Mouse (Mus musculus) forebrain, embryonic 13.5 days (tissue): Measurements from ENCODE around the gene Zranb1. TPM values are rescaled to one million over a fixed set of nuclear protein-coding genes. Genes with fewer than 3 reads are reported as not detected.

Experiments used
- ATAC-seq: fragments of 200-750 bp; cut with Nextera tagmentation; 2 replicates; pipeline ENCODE4 v1.8.0; 2017
- H3K27ac ChIP-seq: fragments of 300-500 bp; sonication (generic); 2 replicates; pipeline ENCODE4 v1.5.1; 2015; ENCODE audit warnings: inconsistent platforms, mild to moderate bottlenecking, moderate library complexity
- H3K27me3 ChIP-seq: fragments of 300-500 bp; sonication (generic); 2 replicates; pipeline ENCODE4 v1.6.1; 2015; ENCODE audit warnings: mild to moderate bottlenecking, inconsistent platforms
- H3K36me3 ChIP-seq: fragments of 300-500 bp; sonication (generic); 2 replicates; pipeline ENCODE4 v1.6.1; 2015; ENCODE audit warnings: mild to moderate bottlenecking, inconsistent platforms; ENCODE audit not compliant: poor library complexity, severe bottlenecking
- H3K4me1 ChIP-seq: fragments of 300-500 bp; sonication (generic); 2 replicates; pipeline ENCODE4 v1.6.1; 2015; ENCODE audit warnings: inconsistent platforms
- H3K4me2 ChIP-seq: fragments of 300-500 bp; sonication (generic); 2 replicates; pipeline ENCODE4 v1.6.1; 2015; ENCODE audit warnings: inconsistent platforms, mild to moderate bottlenecking, moderate library complexity
- H3K4me3 ChIP-seq: fragments of 300-500 bp; sonication (generic); 2 replicates; pipeline ENCODE4 v1.5.1; 2015; ENCODE audit warnings: mild to moderate bottlenecking, inconsistent platforms
- H3K9ac ChIP-seq: fragments of 300-500 bp; sonication (generic); 2 replicates; pipeline ENCODE4 v1.6.1; 2015; ENCODE audit warnings: mild to moderate bottlenecking, inconsistent platforms
- H3K9me3 ChIP-seq: fragments of 300-500 bp; sonication (generic); replicated peaks from 2 replicates; pipeline ENCODE4 v1.6.1; 2016; ENCODE audit warnings: inconsistent platforms
- WGBS: fragments of 180-500 bp; shearing (Covaris S2); methylation state at CpG from one replicate; pipeline ENCODE4 v1.1.7; 2015; 5-methylcytosine and 5-hydroxymethylcytosine counted together
- polyA plus RNA-seq: library from polyadenylated mRNA; unstranded; fragments of >200 nt; fragmentation: Nextera tagmentation; extraction: Ambion mirVana; gene quantifications from 2 replicates; pipeline ENCODE4 v1.2.1, GENCODE M21; 2015

Gene Zranb1
- polyA plus RNA-seq, 1 experiment from 2014 or later = 16.1 TPM

GRCm38 (mm10) chr7:132893336-132893735, 37.6 kb upstream of the Zranb1 start:
- ATAC-seq = no peak

GRCm38 (mm10) chr7:132894841-132895555, 35.9 kb upstream of the Zranb1 start:
- ATAC-seq = no peak
- no peaks in the 10 kb centered on the region for H3K27me3 ChIP-seq
- H3K4me1 ChIP-seq = peaks cover 4% of the 10 kb centered on the region; the same call in 1 of the 2 replicates
- peaks cover 10% of the 10 kb centered on the region for H3K9me3 ChIP-seq
- H3K36me3 ChIP-seq = no peaks in the 10 kb centered on the region
- H3K27ac ChIP-seq = no peak overlapping the region
- no peak overlapping the region for H3K4me3 ChIP-seq
- no peak overlapping the region for H3K9ac ChIP-seq
- H3K4me2 ChIP-seq = no peak overlapping the region
- WGBS = 69% methylated on average over 7 of the region's 7 CpGs

More at GRCm38 (mm10) chr7:132893336-132893735, 37.6 kb upstream of the Zranb1 start:
- no peak overlapping the region for H3K4me3 ChIP-seq
- H3K27me3 ChIP-seq = no peaks in the 10 kb centered on the region
- no peak overlapping the region for H3K4me2 ChIP-seq
- H3K4me1 ChIP-seq = peaks cover 4% of the 10 kb centered on the region; the same call in 1 of the 2 replicates
- peaks cover 10% of the 10 kb centered on the region for H3K9me3 ChIP-seq
- WGBS = 83% methylated on average over 1 of the region's 1 CpGs
- no peak overlapping the region for H3K9ac ChIP-seq
- no peak overlapping the region for H3K27ac ChIP-seq
- H3K36me3 ChIP-seq = no peaks in the 10 kb centered on the region

DNA sequence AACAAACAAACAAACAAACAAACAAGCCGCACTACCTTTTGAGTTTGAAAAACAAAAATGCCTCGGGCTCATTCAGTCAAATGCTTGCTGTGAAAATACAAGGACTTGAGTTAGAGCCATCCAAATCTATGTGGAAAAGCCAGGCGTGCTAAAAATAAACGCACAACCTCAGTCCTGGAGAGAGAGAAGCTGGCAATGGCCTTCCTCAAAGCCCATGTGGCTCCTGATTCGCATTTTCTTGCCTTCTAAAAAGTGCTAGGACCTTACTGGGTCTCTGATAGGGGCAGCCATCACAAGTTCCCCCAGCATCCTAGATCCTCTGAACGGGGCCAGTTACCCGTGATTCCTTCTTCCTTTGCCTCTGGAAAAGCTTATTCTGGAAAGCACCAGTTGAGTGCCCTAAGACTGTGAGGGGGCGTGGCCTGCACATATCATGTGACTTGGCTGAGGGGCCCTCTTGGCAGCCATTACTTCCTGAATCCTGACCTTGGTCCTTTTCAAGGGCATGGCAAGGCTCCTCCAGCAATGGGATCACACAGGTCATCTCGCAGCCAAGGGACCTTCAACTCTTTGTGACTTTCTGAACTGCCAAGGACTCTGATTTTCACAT, 34.6 kb upstream of the Zranb1 start:
- H3K4me3 ChIP-seq = no peak overlapping the region
- no peak overlapping the region for H3K9ac ChIP-seq
- H3K27me3 ChIP-seq = no peaks in the 10 kb centered on the region
- no peak overlapping the region for H3K4me2 ChIP-seq
- no peak overlapping the region for H3K27ac ChIP-seq
- WGBS = 90% methylated on average over 9 of the region's 9 CpGs
- H3K4me1 ChIP-seq = peaks cover 4% of the 10 kb centered on the region; the same call in 1 of the 2 replicates
- ATAC-seq = no peak
- no peaks in the 10 kb centered on the region for H3K36me3 ChIP-seq
- H3K9me3 ChIP-seq = peaks cover 10% of the 10 kb centered on the region

DNA sequence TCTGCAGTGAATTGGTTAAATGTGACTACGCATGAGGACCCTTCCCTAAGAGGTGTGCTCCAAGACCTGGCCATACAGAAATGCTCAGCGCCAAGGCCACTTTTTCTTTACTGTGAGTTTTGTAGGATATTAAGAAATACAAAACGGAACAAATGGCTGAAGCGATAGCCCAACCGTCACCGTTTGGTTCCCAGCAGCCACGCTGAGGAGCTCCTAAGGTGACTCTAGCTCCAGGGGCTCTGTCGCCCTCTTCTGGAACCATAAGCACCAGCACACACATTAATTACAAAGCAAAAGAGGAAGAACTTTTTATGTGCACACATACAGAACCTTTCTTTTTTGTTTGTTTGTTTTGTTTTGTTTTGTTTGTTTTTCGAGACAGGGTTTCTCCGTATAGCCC, 33.7 kb upstream of the Zranb1 start:
- no peak overlapping the region for H3K27ac ChIP-seq
- WGBS = 83% methylated on average over 10 of the region's 10 CpGs
- H3K4me1 ChIP-seq = peaks cover 4% of the 10 kb centered on the region; the same call in 1 of the 2 replicates
- no peak overlapping the region for H3K9ac ChIP-seq
- H3K9me3 ChIP-seq = peaks cover 10% of the 10 kb centered on the region
- H3K27me3 ChIP-seq = no peaks in the 10 kb centered on the region
- no peak overlapping the region for H3K4me3 ChIP-seq
- H3K4me2 ChIP-seq = no peak overlapping the region
- no peaks in the 10 kb centered on the region for H3K36me3 ChIP-seq
- ATAC-seq = no peak

- Histone ChIP-seq H3K27me3 (no peaks in the 10 kb centered on the region), H3K4me2 (no peak overlapping the region), H3K36me3 (no peaks in the 10 kb centered on the region), H3K4me1 (peaks cover 4% of the 10 kb centered on the region; the same call in 1 of the 2 replicates), H3K9me3 (peaks cover 10% of the 10 kb centered on the region), H3K4me3 (no peak overlapping the region), H3K9ac (no peak overlapping the region), H3K27ac (no peak overlapping the region)
- no peak for ATAC-seq
- 88% methylated on average over 2 of the region's 2 CpGs for WGBS
Observed at GRCm38 (mm10) chr7:132898234-132898633, 32.7 kb upstream of the Zranb1 start.

DNA sequence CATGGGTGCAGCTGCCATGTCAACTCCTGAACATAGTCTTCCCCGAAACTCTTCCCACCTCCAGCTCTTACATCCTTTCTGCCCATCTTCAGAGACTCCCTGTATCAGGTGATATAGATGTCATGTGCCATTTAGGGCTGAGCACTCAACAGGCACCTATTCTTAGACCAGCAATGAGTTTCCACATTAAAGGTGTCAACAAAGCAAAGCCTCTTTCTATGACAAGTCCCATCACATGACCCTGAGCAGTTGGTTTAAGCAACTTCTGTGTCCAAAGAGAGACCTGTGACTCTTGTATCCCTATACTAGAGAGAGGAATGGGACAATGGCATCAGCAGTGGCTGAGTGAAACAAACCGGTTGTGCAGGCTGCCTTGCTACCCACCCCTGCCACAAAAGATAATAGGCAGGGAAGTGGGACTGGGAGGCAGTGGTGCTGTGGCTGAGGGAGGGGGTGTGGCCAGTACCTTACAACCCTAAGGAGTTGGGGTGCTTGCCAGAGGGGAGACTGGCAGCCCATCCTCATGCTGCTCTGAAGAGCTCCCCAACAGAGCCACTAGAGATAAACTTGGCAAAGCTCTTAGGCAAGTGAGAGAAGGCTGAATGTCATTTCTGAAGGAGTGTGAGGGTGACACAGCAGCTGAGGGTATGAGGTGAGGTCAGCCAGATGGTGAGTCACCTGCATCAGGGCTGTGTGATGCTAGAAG, 30.0 kb upstream of the Zranb1 start:
- no peak overlapping the region for H3K4me2 ChIP-seq
- ATAC-seq = no peak
- no peak overlapping the region for H3K4me3 ChIP-seq
- no peak overlapping the region for H3K27ac ChIP-seq
- no peaks in the 10 kb centered on the region for H3K4me1 ChIP-seq
- no peaks in the 10 kb centered on the region for H3K36me3 ChIP-seq
- WGBS = 51% methylated on average over 2 of the region's 2 CpGs
- H3K9ac ChIP-seq = no peak overlapping the region
- peaks cover 6% of the 10 kb centered on the region for H3K9me3 ChIP-seq
- H3K27me3 ChIP-seq = no peaks in the 10 kb centered on the region

DNA sequence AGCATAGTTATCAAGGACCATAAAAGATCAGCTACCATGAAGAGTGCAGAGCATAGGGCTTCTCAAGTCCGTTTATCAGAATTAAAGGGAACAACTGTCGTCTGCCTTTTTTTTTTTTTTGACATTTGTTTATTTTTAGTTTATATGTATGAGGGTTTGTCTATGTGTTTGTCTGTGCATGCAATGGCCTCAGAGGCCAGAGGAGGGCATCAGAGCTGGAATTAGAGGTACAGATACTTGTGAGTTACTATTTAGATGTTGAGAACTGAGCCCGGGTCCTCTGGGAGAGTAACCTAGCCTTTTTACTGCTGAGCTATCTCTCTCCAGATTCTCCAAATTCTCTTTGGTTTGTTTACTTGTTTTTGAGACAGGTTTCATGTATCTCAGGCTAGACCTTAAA, 27.1 kb upstream of the Zranb1 start:
- ATAC-seq = no peak
- H3K9me3 ChIP-seq = no peaks in the 10 kb centered on the region
- WGBS = 83% methylated on average over 3 of the region's 3 CpGs
- H3K27me3 ChIP-seq = no peaks in the 10 kb centered on the region
- H3K9ac ChIP-seq = no peak overlapping the region
- no peak overlapping the region for H3K4me2 ChIP-seq
- no peaks in the 10 kb centered on the region for H3K4me1 ChIP-seq
- H3K4me3 ChIP-seq = no peak overlapping the region
- no peak overlapping the region for H3K27ac ChIP-seq
- no peaks in the 10 kb centered on the region for H3K36me3 ChIP-seq

- no peaks in the 10 kb centered on the region for H3K36me3 ChIP-seq
- H3K4me2 ChIP-seq = no peak overlapping the region
- H3K9me3 ChIP-seq = no peaks in the 10 kb centered on the region
- no peak overlapping the region for H3K4me3 ChIP-seq
- H3K9ac ChIP-seq = no peak overlapping the region
- no peaks in the 10 kb centered on the region for H3K27me3 ChIP-seq
- WGBS = 29% methylated on average over 3 of the region's 3 CpGs
- no peak for ATAC-seq
- H3K4me1 ChIP-seq = no peaks in the 10 kb centered on the region
- no peak overlapping the region for H3K27ac ChIP-seq
Observed at GRCm38 (mm10) chr7:132921971-132922370, 9.0 kb upstream of the Zranb1 start.

GRCm38 (mm10) chr7:132925227-132925626, 5.7 kb upstream of the Zranb1 start:
- no peak for ATAC-seq
- Histone ChIP-seq H3K9ac (no peak overlapping the region), H3K4me3 (no peak overlapping the region), H3K27ac (no peak overlapping the region), H3K9me3 (no peaks in the 10 kb centered on the region), H3K27me3 (no peaks in the 10 kb centered on the region), H3K36me3 (no peaks in the 10 kb centered on the region), H3K4me2 (no peak overlapping the region), H3K4me1 (peaks cover 3% of the 10 kb centered on the region; the same call in 1 of the 2 replicates)
- WGBS = 76% methylated on average over 2 of the region's 2 CpGs

- no peak overlapping the region for H3K27ac ChIP-seq
- H3K4me1 ChIP-seq = peaks cover 8% of the 10 kb centered on the region
- WGBS = 61% methylated on average over 3 of the region's 3 CpGs
- no peak for ATAC-seq
- no peak overlapping the region for H3K9ac ChIP-seq
- H3K27me3 ChIP-seq = no peaks in the 10 kb centered on the region
- no peaks in the 10 kb centered on the region for H3K9me3 ChIP-seq
- no peaks in the 10 kb centered on the region for H3K36me3 ChIP-seq
- H3K4me2 ChIP-seq = no peak overlapping the region
- no peak overlapping the region for H3K4me3 ChIP-seq
Observed at GRCm38 (mm10) chr7:132927201-132927600, 3.7 kb upstream of the Zranb1 start.

DNA sequence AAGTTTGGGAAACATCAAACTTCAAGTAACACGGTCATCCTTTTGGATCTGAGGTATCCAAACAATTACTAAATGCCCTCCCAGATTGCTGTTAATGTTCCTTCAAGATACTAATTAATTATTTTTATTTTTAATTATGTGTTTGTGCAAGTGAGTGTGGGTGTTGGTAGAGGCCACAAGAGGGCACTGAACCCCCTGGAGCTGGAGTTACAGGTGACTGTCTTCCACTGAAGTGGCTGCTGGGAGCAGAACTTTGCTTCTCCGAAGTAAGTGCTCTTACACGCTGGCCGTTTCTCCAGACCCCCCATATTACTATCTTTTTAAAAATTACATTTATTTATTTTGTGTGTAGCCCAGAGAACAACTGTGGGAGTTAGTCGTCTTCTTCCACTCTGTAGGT, 887 bp upstream of the Zranb1 start:
- WGBS = 91% methylated on average over 5 of the region's 5 CpGs
- Histone ChIP-seq H3K27ac (no peak overlapping the region; the same call in 1 of the 2 replicates), H3K4me1 (peaks cover 28% of the 10 kb centered on the region)

More for the DNA sequence above, 887 bp upstream of the Zranb1 start:
- H3K4me3 ChIP-seq = peak overlapping the region; percentile 95
- no peaks in the 10 kb centered on the region for H3K36me3 ChIP-seq
- no peak for ATAC-seq
- H3K9ac ChIP-seq = peak overlapping the region; percentile 76
- no peaks in the 10 kb centered on the region for H3K27me3 ChIP-seq
- no peaks in the 10 kb centered on the region for H3K9me3 ChIP-seq
- H3K4me2 ChIP-seq = peak overlapping the region; percentile 86
